Comparison of ENCODE assay signal across 8 mouse cellular contexts in genomic region chr4:40876814-40877371, GRCm38 (mm10). TPM values are rescaled to one million over a fixed set of nuclear protein-coding genes. Genes with fewer than 3 reads are reported as not detected.
DNase-seq lines count a peak whose midpoint lies in the region; ATAC-seq and TF ChIP-seq lines count a peak whose summit lies in the region.

No protein-coding gene starts in this region.

- H3K9ac ChIP-seq in MEL (ENCODE audit: control insufficient read depth, low read depth, low read length, poor library complexity, severe bottlenecking): peak overlapping the region; percentile 61
- H3K9ac ChIP-seq in forebrain, embryonic 14.5 days (ENCODE audit: low read length): no peak overlapping the region

- no peak for TF ChIP-seq CTCF in MEL (IDR thresholded peaks at IDR 0.05 in 2 of 3, conservative IDR thresholded peaks at IDR 0.05 in 1 of 3; ENCODE audit: control insufficient read depth in 1 of 3, insufficient read depth in 1 of 3, low read depth in 2 of 3, low read length in 3 of 3, poor library complexity in 1 of 3, severe bottlenecking in 1 of 3)

- no peak for TF ChIP-seq EP300 in MEL (IDR thresholded peaks at IDR 0.05; ENCODE audit: low read depth in 1 of 2, low read length in 2 of 2)

- H3K9me3 ChIP-seq in MEL (replicated peaks; ENCODE audit: insufficient read depth, low read length): no peaks in the 10 kb centered on the region
- no peaks in the 10 kb centered on the region for H3K9me3 ChIP-seq in forebrain, embryonic 14.5 days (replicated peaks; ENCODE audit: control insufficient read depth, low read length)

- intact Hi-C loops in heart, postnatal 36 days (cut with DNase I): no loop called here

- no peak for TF ChIP-seq RAD21 in MEL (IDR thresholded peaks at IDR 0.05; ENCODE audit: low read depth, low read length)

- no peak overlapping the region for H3K4me2 ChIP-seq in forebrain, embryonic 14.5 days (ENCODE audit: low read length)

- peak overlapping the region; percentile 50 to 56 for H3K4me3 ChIP-seq in MEL (ENCODE audit: control insufficient read depth in 1 of 2, insufficient read depth in 1 of 2, low read depth in 2 of 2, low read length in 2 of 2)
- H3K4me3 ChIP-seq in forebrain, embryonic 14.5 days (ENCODE audit: low read depth, low read length): no peak overlapping the region

- H3K27ac ChIP-seq in MEL (ENCODE audit: control insufficient read depth, low read depth, low read length): peak overlapping the region; percentile 29
- H3K27ac ChIP-seq in forebrain, embryonic 14.5 days (ENCODE audit: low read depth, low read length): no peak overlapping the region

- no peak; a peak in 1 of 4 replicates for TF ChIP-seq POLR2A in MEL (IDR thresholded peaks at IDR 0.05; ENCODE audit: control insufficient read depth in 1 of 2, insufficient read depth in 1 of 2, low read depth in 1 of 2, low read length in 2 of 2, poor library complexity in 1 of 2)

- no peaks in the 10 kb centered on the region for H3K79me2 ChIP-seq in MEL (ENCODE audit: control insufficient read depth, insufficient read depth, low read length, poor library complexity)

- DNase-seq in A20 (ENCODE audit: low read depth, low spot score): peak; percentile 84
- DNase-seq in MEL (ENCODE audit: low read depth, low spot score): peak; percentile 86
- DNase-seq in forebrain, embryonic 14.5 days (ENCODE audit: low spot score): peak; percentile 57
- peak; percentile 60 to 69 for DNase-seq in heart, postnatal 36 days
- peak; percentile 71 to 80 for DNase-seq in kidney, postnatal 4 days
- DNase-seq in testis, postnatal 14 days (ENCODE audit: low spot score): peak; percentile 34
- no peak for DNase-seq in adrenal gland, postnatal 4 days (ENCODE audit: low spot score in 2 of 2)

- peaks cover 0 to 15% of the 10 kb centered on the region in 2 experiments; a peak in 3 of 4 replicates for H3K4me1 ChIP-seq in MEL (ENCODE audit: control insufficient read depth in 1 of 2, insufficient read depth in 2 of 2, low read length in 2 of 2)
- peaks cover 9% of the 10 kb centered on the region; the same call in 1 of the 2 replicates for H3K4me1 ChIP-seq in forebrain, embryonic 14.5 days (ENCODE audit: control insufficient read depth, insufficient read depth, low read length)

- peaks cover 0 to 6% of the 10 kb centered on the region in 2 experiments; a peak in 2 of 4 replicates for H3K36me3 ChIP-seq in MEL (ENCODE audit: control insufficient read depth in 1 of 2, insufficient read depth in 2 of 2, low read length in 2 of 2)
- H3K36me3 ChIP-seq in forebrain, embryonic 14.5 days (ENCODE audit: control insufficient read depth, insufficient read depth, low read length): no peaks in the 10 kb centered on the region

- ATAC-seq in forebrain, embryonic 14.5 days: peak; percentile 54; the same call in 1 of the 2 replicates
- ATAC-seq in megakaryocyte-erythroid progenitor cell, adult 5-6 weeks (replicated peaks; ENCODE audit: low FRiP score, low TSS enrichment, poor library complexity, severe bottlenecking): peak; percentile 53

- H3K27me3 ChIP-seq in MEL (ENCODE audit: control insufficient read depth in 1 of 2, insufficient read depth in 2 of 2, low read length in 2 of 2): no peaks in the 10 kb centered on the region
- H3K27me3 ChIP-seq in forebrain, embryonic 14.5 days (replicated peaks; ENCODE audit: control insufficient read depth, insufficient read depth, low read length): no peaks in the 10 kb centered on the region

- 41% methylated on average over 12 of the region's 12 CpGs for WGBS in forebrain, embryonic 14.5 days

TF ChIP-seq in MEL, 35 proteins besides CTCF, POLR2A, EP300 and RAD21:
- TF ChIP-seq MXI1 (IDR thresholded peaks at IDR 0.05; ENCODE audit: low read depth, low read length) (peak; percentile 31; the same call in 1 of the 2 replicates), MAZ (IDR thresholded peaks at IDR 0.05; ENCODE audit: low read depth, low read length) (peak; percentile 61; the same call in 1 of the 2 replicates), ELF1 (IDR thresholded peaks at IDR 0.05; ENCODE audit: low read depth, low read length) (no peak), TCF12 (IDR thresholded peaks at IDR 0.05; ENCODE audit: low read depth, low read length) (0 out of 2 replicates have a peak, but pooled peaks have one; percentile 19), MYC (IDR thresholded peaks at IDR 0.05; ENCODE audit: low read depth, low read length) (0 out of 2 replicates have a peak, but pooled peaks have one; percentile 32), NELFE (IDR thresholded peaks at IDR 0.05; ENCODE audit: low read depth, low read length) (peak; percentile 17; the same call in 1 of the 2 replicates), NRF1 (IDR thresholded peaks at IDR 0.05; ENCODE audit: insufficient read depth, low read depth, low read length, poor library complexity, severe bottlenecking) (no peak), GATA1 (IDR thresholded peaks at IDR 0.05; ENCODE audit: low read depth, low read length) (0 out of 2 replicates have a peak, but pooled peaks have one; percentile 14), SIN3A (IDR thresholded peaks at IDR 0.05; ENCODE audit: low read length) (peak; percentile 46; the same call in 1 of the 2 replicates), TAL1 (IDR thresholded peaks at IDR 0.05; ENCODE audit: low read length) (no peak), UBTF (IDR thresholded peaks at IDR 0.05; ENCODE audit: borderline replicate concordance, insufficient read depth, low read depth, low read length) (no peak)
TF ChIP-seq in MEL: peak in this region for 7.

RNA-seq across cellular contexts. Expression of gene B4galt1, which starts 23.1 kb away (rescaled TPM):
- total RNA-seq in MEL (2012; rRNA removed): 10.8 TPM in 2 replicates
- polyA plus RNA-seq in MEL (2012; ENCODE audit: insufficient read depth in 1 of 2, insufficient read length in 2 of 2, low read depth in 1 of 2, low replicate concordance in 2 of 2, missing spikeins in 1 of 2): 10 to 100 TPM in 1 of 2 experiments, not detected in 1; 22.5 TPM
- 6.8 and 7.8 TPM in 2 replicates for polyA plus RNA-seq in forebrain, embryonic 14.5 days (2014; fragmentation: Nextera tagmentation; extraction: Ambion mirVana)
- total RNA-seq in heart, postnatal 36 days (2021): 10 to 100 TPM; 62.1 to 69.1 TPM
- total RNA-seq in megakaryocyte-erythroid progenitor cell, adult 5-6 weeks (2014; fragmentation: Nextera tagmentation): 30.8 and 35.1 TPM in 2 replicates
- total RNA-seq in megakaryocyte-erythroid progenitor cell, adult 5-6 weeks (2017): 14.4 and 20.5 TPM in 2 replicates
- total RNA-seq in adrenal gland, postnatal 4 days (2021): 10 to 100 TPM; 90.1 to 98.1 TPM

RNA-seq across cellular contexts. Expression of gene Spink4, which starts 43.0 kb away (rescaled TPM):
- total RNA-seq in MEL (2012; rRNA removed): 1.4 TPM in 1 of 2 replicates, not detected in the other
- under 1 TPM in 1 of 2 experiments, not detected in 1; 0.19 TPM for polyA plus RNA-seq in MEL (2012; ENCODE audit: insufficient read depth in 1 of 2, insufficient read length in 2 of 2, low read depth in 1 of 2, low replicate concordance in 2 of 2, missing spikeins in 1 of 2)
- polyA plus RNA-seq in forebrain, embryonic 14.5 days (2014; fragmentation: Nextera tagmentation; extraction: Ambion mirVana): not detected in 2 replicates
- total RNA-seq in heart, postnatal 36 days (2021): not detected
- not detected in 2 replicates for total RNA-seq in megakaryocyte-erythroid progenitor cell, adult 5-6 weeks (2014; fragmentation: Nextera tagmentation)
- total RNA-seq in megakaryocyte-erythroid progenitor cell, adult 5-6 weeks (2017): not detected in 2 replicates
- 10 to 100 TPM; 14.6 to 17.7 TPM for total RNA-seq in adrenal gland, postnatal 4 days (2021)

Comparison
In these comparisons a context has a peak if more than half of its experiments do, and no peak if none do; other contexts are left out.
1. DNase-seq: peak in A20 (single experiment), MEL (single experiment), forebrain, embryonic 14.5 days (single experiment), heart, postnatal 36 days (2 of 2), kidney, postnatal 4 days (2 of 2) and testis, postnatal 14 days (single experiment); none in adrenal gland, postnatal 4 days (0 of 2).